Mouse (Mus musculus) activated CD4-positive, CD25-positive, alpha-beta regulatory T cell (primary cell): ENCODE measurements around the gene Cldn17. TPM values are rescaled to one million over a fixed set of nuclear protein-coding genes. Genes with fewer than 3 reads are reported as not detected.

Experiments
- polyA plus RNA-seq, 2 experiments: library from polyadenylated mRNA; unstranded; fragments of 100-300 nt; shearing (Covaris generic); gene quantifications; one replicate each; pipeline ENCODE4 v1.2.1; 2017

Cldn17 gene
- polyA plus RNA-seq, result not detected

GRCm38 (mm10) chr16:88506878-88507277 lies at the start of gene Cldn17:
Gene Cldn17, minus strand, starts transcription at chr16:88506978.

Other genes with a start within 250 kb of the Cldn17 start
- gene Grik1, start 216.7 kb downstream of the Cldn17 start, polyA plus RNA-seq, result under 1 TPM in 1 of 2 experiments, not detected in 1; 0.29 TPM
- gene Cldn8, start 56.2 kb upstream of the Cldn17 start, polyA plus RNA-seq, result under 1 TPM; 0.23 to 0.58 TPM
- gene Krtap24-1, start 105.3 kb upstream of the Cldn17 start, polyA plus RNA-seq, result not detected
- gene 2310079G19Rik, start 120.7 kb upstream of the Cldn17 start, polyA plus RNA-seq, result not detected
- under 1 TPM in 1 of 2 experiments, not detected in 1; 0.18 TPM for gene Krtap26-1, start 140.8 kb upstream of the Cldn17 start, polyA plus RNA-seq
- not detected for gene Krtap27-1, start 164.7 kb upstream of the Cldn17 start, polyA plus RNA-seq
- gene 2310061N02Rik, start 201.0 kb upstream of the Cldn17 start, polyA plus RNA-seq, result under 1 TPM in 1 of 2 experiments, not detected in 1; 0.37 TPM
- not detected for gene Krtap13-1, start 221.9 kb upstream of the Cldn17 start, polyA plus RNA-seq
- gene Krtap13, start 244.7 kb upstream of the Cldn17 start, polyA plus RNA-seq, result not detected